Mouse (Mus musculus) liver, embryonic 12.5 days (tissue): ENCODE measurements around the gene Zdhhc12. TPM values are rescaled to one million over a fixed set of nuclear protein-coding genes. Genes with fewer than 3 reads are reported as not detected.
A peak's percentile ranks its signal among the peaks of the same experiment; 100 is the strongest.

Experiments used
- ATAC-seq: fragments of 200-750 bp; cut with Nextera tagmentation; 2 replicates; pipeline ENCODE4 v1.8.0; 2017; ENCODE audit warnings: moderate number of reproducible peaks, mild to moderate bottlenecking, moderate library complexity
- H3K27ac ChIP-seq: fragments of 300-500 bp; sonication (generic); 2 replicates; pipeline ENCODE4 v1.5.1; 2016; ENCODE audit warnings: mild to moderate bottlenecking
- H3K27me3 ChIP-seq: fragments of 300-500 bp; sonication (generic); replicated peaks from 2 replicates; pipeline ENCODE4 v1.6.1; 2016; ENCODE audit warnings: mild to moderate bottlenecking, moderate library complexity
- H3K36me3 ChIP-seq: fragments of 300-500 bp; sonication (generic); 2 replicates; pipeline ENCODE4 v1.6.1; 2016; ENCODE audit warnings: mild to moderate bottlenecking, moderate library complexity
- H3K4me1 ChIP-seq: fragments of 300-500 bp; sonication (generic); 2 replicates; pipeline ENCODE4 v1.6.1; 2016
- H3K4me2 ChIP-seq: fragments of 300-500 bp; sonication (generic); 2 replicates; pipeline ENCODE4 v1.6.1; 2016; ENCODE audit warnings: mild to moderate bottlenecking, moderate library complexity
- H3K4me3 ChIP-seq: fragments of 300-500 bp; sonication (generic); 2 replicates; pipeline ENCODE4 v1.5.1; 2016; ENCODE audit warnings: mild to moderate bottlenecking, moderate library complexity
- H3K9ac ChIP-seq: fragments of 300-500 bp; sonication (generic); 2 replicates; pipeline ENCODE4 v1.6.1; 2016; ENCODE audit warnings: mild to moderate bottlenecking, moderate library complexity
- H3K9me3 ChIP-seq: fragments of 300-500 bp; sonication (generic); replicated peaks from 2 replicates; pipeline ENCODE4 v1.6.1; 2016; ENCODE audit warnings: mild to moderate bottlenecking, moderate library complexity
- WGBS: fragments of 180-500 bp; shearing (Covaris S2); methylation state at CpG from one replicate; pipeline ENCODE4 v1.1.7; 2016; ENCODE audit not compliant: insufficient replicate concordance; 5-methylcytosine and 5-hydroxymethylcytosine counted together
- polyA plus RNA-seq: library from polyadenylated mRNA; unstranded; fragments of >200 nt; fragmentation: Nextera tagmentation; extraction: Ambion mirVana; gene quantifications from 2 replicates; pipeline ENCODE4 v1.2.1, GENCODE M21; 2016

Zdhhc12 gene
- polyA plus RNA-seq, 1 experiment from 2014 or later = 31.0 TPM

DNA sequence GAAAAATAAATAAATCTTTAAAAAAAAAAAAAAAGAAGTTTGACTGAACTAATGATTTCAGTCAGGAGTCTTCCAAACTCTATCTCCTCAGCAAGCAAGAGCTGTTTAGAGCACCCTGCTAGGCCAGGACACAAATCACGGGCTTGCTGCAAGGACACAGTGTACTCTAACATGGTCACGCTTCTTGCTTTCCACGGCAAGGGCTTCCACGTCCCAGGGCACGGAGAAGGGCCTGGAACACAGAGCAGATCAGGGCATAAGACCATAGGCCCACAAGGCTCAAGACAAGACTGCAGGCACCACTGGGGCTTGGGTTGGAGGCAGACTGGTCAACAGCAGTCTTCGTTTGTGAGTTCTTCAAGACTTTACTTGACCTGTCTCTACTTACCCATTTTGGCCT, 46.3 kb downstream of the Zdhhc12 start:
- no peaks in the 10 kb centered on the region for H3K9me3 ChIP-seq
- ATAC-seq = no peak
- H3K4me1 ChIP-seq = peaks cover 35% of the 10 kb centered on the region
- no peak overlapping the region for H3K27ac ChIP-seq
- no peak overlapping the region; the same call in 1 of the 2 replicates for H3K4me2 ChIP-seq
- H3K9ac ChIP-seq = no peak overlapping the region
- 86% methylated on average over 6 of the region's 6 CpGs for WGBS
- H3K36me3 ChIP-seq = peaks cover 3% of the 10 kb centered on the region; the same call in 1 of the 2 replicates
- no peak overlapping the region for H3K4me3 ChIP-seq
- no peaks in the 10 kb centered on the region for H3K27me3 ChIP-seq

DNA sequence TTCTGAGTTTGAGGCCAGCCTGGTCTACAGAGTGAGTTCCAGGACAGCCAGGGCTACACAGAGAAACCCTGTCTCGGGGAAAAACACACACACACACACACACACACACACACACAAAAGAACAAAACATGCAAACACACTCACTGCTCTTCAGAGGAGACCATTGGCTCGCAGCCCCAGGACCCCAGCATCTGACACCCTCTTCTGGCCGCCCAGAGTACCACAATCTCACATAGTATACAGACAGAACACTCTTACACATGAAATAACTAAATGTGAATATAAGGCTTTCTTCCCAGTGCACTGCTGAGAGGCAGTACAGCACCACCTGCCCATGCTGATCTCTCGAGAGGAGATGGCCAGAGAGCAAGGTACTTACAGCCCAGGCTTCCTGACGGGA, 48.9 kb downstream of the Zdhhc12 start:
- H3K9ac ChIP-seq = no peak overlapping the region
- H3K9me3 ChIP-seq = no peaks in the 10 kb centered on the region
- H3K36me3 ChIP-seq = peaks cover 6% of the 10 kb centered on the region; the same call in 1 of the 2 replicates
- ATAC-seq = no peak
- H3K27ac ChIP-seq = no peak overlapping the region
- H3K4me2 ChIP-seq = no peak overlapping the region
- peaks cover 29% of the 10 kb centered on the region for H3K4me1 ChIP-seq
- H3K4me3 ChIP-seq = no peak overlapping the region
- no peaks in the 10 kb centered on the region for H3K27me3 ChIP-seq
- WGBS = 78% methylated on average over 5 of the region's 5 CpGs

DNA sequence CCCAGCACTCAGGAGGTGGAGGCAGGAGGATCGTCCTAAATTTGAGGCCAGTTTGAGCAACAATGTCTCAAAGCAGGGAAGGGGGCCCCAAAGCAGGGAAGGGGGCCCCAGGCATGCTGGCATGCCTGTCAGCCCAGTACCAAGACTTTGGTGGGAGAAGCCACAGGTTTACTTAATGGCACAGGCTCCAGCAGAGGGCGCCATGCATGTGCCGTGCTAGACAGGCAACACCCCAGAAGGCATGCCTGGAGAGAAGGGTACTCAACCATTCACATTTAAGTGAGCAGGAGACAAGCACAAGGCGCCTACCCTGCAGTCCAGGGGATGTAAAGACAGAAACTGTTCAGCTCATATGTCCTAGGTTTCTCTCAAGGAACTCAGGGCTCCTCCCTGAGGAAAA, 51.0 kb downstream of the Zdhhc12 start:
- Histone ChIP-seq H3K9me3 (no peaks in the 10 kb centered on the region), H3K27me3 (no peaks in the 10 kb centered on the region), H3K27ac (no peak overlapping the region), H3K4me2 (no peak overlapping the region), H3K36me3 (peaks cover 9% of the 10 kb centered on the region; the same call in 1 of the 2 replicates), H3K4me3 (no peak overlapping the region), H3K9ac (0 out of 2 replicates have a peak overlapping the region, but pooled peaks have one; percentile 37), H3K4me1 (peaks cover 14% of the 10 kb centered on the region)
- peak; percentile 55; the same call in 1 of the 2 replicates for ATAC-seq
- 7% methylated on average over 4 of the region's 4 CpGs for WGBS

Other genes with a start within 250 kb of the Zdhhc12 start
- gene Cercam, start 224.5 kb downstream of the Zdhhc12 start, polyA plus RNA-seq = 47.2 and 49.9 TPM in 2 replicates
- gene Odf2, start 204.4 kb downstream of the Zdhhc12 start, polyA plus RNA-seq = 69.8 and 72.1 TPM in 2 replicates
- 38.8 and 43.1 TPM in 2 replicates for gene Gle1, start 158.2 kb downstream of the Zdhhc12 start, polyA plus RNA-seq
- 18.8 and 19.0 TPM in 2 replicates for gene Sptan1, start 128.1 kb downstream of the Zdhhc12 start, polyA plus RNA-seq
- 13.2 and 15.4 TPM in 2 replicates for gene Wdr34, start 44.8 kb downstream of the Zdhhc12 start, polyA plus RNA-seq
- gene Set, start 36.3 kb downstream of the Zdhhc12 start, polyA plus RNA-seq = 409 and 423 TPM in 2 replicates
- 4.6 and 5.1 TPM in 2 replicates for gene Pkn3, start 16.0 kb downstream of the Zdhhc12 start, polyA plus RNA-seq
- 4.3 and 4.4 TPM in 2 replicates for gene Zer1, start 30.9 kb upstream of the Zdhhc12 start, polyA plus RNA-seq
- 2.9 and 3.3 TPM in 2 replicates for gene Tbc1d13, start 40.1 kb upstream of the Zdhhc12 start, polyA plus RNA-seq
- gene Endog, start 77.8 kb upstream of the Zdhhc12 start, polyA plus RNA-seq = 23.0 and 23.3 TPM in 2 replicates
- 54.4 and 55.1 TPM in 2 replicates for gene Spout1, start 84.8 kb upstream of the Zdhhc12 start, polyA plus RNA-seq
- gene Kyat1, start 112.2 kb upstream of the Zdhhc12 start, polyA plus RNA-seq = 11.3 and 11.4 TPM in 2 replicates
- 12.8 and 13.9 TPM in 2 replicates for gene Lrrc8a, start 144.1 kb upstream of the Zdhhc12 start, polyA plus RNA-seq
- 0.11 and 0.12 TPM in 2 replicates for gene Gm28035, start 146.9 kb upstream of the Zdhhc12 start, polyA plus RNA-seq
- 6.9 and 7.4 TPM in 2 replicates for gene Phyhd1, start 172.6 kb upstream of the Zdhhc12 start, polyA plus RNA-seq
- not detected in 2 replicates for gene Gm28038, start 187.4 kb upstream of the Zdhhc12 start, polyA plus RNA-seq
- 15.5 and 17.5 TPM in 2 replicates for gene Dolk, start 192.7 kb upstream of the Zdhhc12 start, polyA plus RNA-seq
- gene Nup188, start 192.7 kb upstream of the Zdhhc12 start, polyA plus RNA-seq = 23.9 and 25.8 TPM in 2 replicates